Mouse (Mus musculus) small intestine, adult 2 months (tissue): ENCODE measurements at regions not wholly inside any gene's neighbourhood (a gene's known extent, or its start where the extent isn't known, plus 50 kb on each side); places are given as distances from the start of the nearest gene placed in this dataset.

ENCODE experiments used
- CTCF ChIP-seq: fragments of 200-500 bp; IDR thresholded peaks from 2 replicates; pipeline ENCODE4 v1.5.1; 2012; ENCODE audit warnings: low read depth, mild to moderate bottlenecking, control low read depth, inconsistent platforms, low read length, moderate library complexity, mixed read lengths; ENCODE audit not compliant: insufficient replicate concordance, insufficient read length; ENCODE audit errors: extremely low read depth
- POLR2A ChIP-seq: fragments of 200-500 bp; IDR thresholded peaks from 2 replicates; pipeline ENCODE4 v1.6.1; 2012; ENCODE audit warnings: low read depth, mild to moderate bottlenecking, control low read depth, inconsistent platforms, low read length, moderate library complexity

- TF ChIP-seq POLR2A (no peak), CTCF (no peak)
These were observed 764.9 kb upstream of the Arrdc4 start for GRCm38 (mm10) chr7:69513966-69514365.
